Mouse (Mus musculus) heart, postnatal 0 days (tissue): ENCODE measurements around the gene Atp10a. TPM values are rescaled to one million over a fixed set of nuclear protein-coding genes. Genes with fewer than 3 reads are reported as not detected.

Experiments
- ATAC-seq: fragments of 200-750 bp; cut with Nextera tagmentation; 2 replicates; pipeline ENCODE4 v1.8.0; 2017; ENCODE audit warnings: low read depth, moderate number of reproducible peaks, moderate library complexity; ENCODE audit not compliant: insufficient read depth
- DNase-seq: peaks from one replicate; pipeline ENCODE4 v3.0.0-alpha.2; 2016; ENCODE audit warnings: low spot score
- H3K27ac ChIP-seq: fragments of 300-500 bp; sonication (generic); 2 replicates; pipeline ENCODE4 v1.5.1; 2014; ENCODE audit warnings: low read depth, mild to moderate bottlenecking
- H3K27me3 ChIP-seq: fragments of 300-500 bp; sonication (generic); 2 replicates; pipeline ENCODE4 v1.6.1; 2014; ENCODE audit warnings: low read length, mixed read lengths; ENCODE audit not compliant: control insufficient read depth, insufficient read depth
- H3K36me3 ChIP-seq: fragments of 300-500 bp; sonication (generic); replicated peaks from 2 replicates; pipeline ENCODE4 v1.6.1; 2014; ENCODE audit warnings: low read length, mixed read lengths; ENCODE audit not compliant: control insufficient read depth, insufficient read depth
- H3K4me1 ChIP-seq: fragments of 300-500 bp; sonication (generic); 2 replicates; pipeline ENCODE4 v1.6.1; 2014; ENCODE audit warnings: antibody characterized with exemption; ENCODE audit not compliant: control insufficient read depth, insufficient read depth
- H3K4me2 ChIP-seq: fragments of 300-500 bp; sonication (generic); 2 replicates; pipeline ENCODE4 v1.6.1; 2014; ENCODE audit warnings: low read depth, mild to moderate bottlenecking, low read length, moderate library complexity
- H3K4me3 ChIP-seq: fragments of 300-500 bp; sonication (generic); 2 replicates; pipeline ENCODE4 v1.5.1; 2014; ENCODE audit warnings: low read depth, low read length
- H3K9ac ChIP-seq: fragments of 300-500 bp; sonication (generic); replicated peaks from 2 replicates; pipeline ENCODE4 v1.6.1; 2014; ENCODE audit warnings: low read depth, low read length, mixed read lengths
- H3K9me3 ChIP-seq: fragments of 300-500 bp; sonication (generic); replicated peaks from 2 replicates; pipeline ENCODE4 v1.6.1; 2016; ENCODE audit warnings: low read length; ENCODE audit not compliant: control insufficient read depth
- CTCF ChIP-seq: IDR thresholded peaks from 2 replicates; pipeline ENCODE4 v1.5.1; 2016; ENCODE audit warnings: antibody characterized with exemption, control low read depth, low read depth
- EP300 ChIP-seq: IDR thresholded peaks from 2 replicates; pipeline ENCODE4 v1.6.1; 2016; ENCODE audit warnings: antibody characterized with exemption, low read depth
- WGBS: fragments of 180-500 bp; shearing (Covaris S2); extraction: QIAGEN DNeasy Blood & Tissue Kit; methylation state at CpG from one replicate; pipeline ENCODE4 v1.1.7; 2014; 5-methylcytosine and 5-hydroxymethylcytosine counted together
- polyA plus RNA-seq: library from polyadenylated mRNA; unstranded; fragments of >200 nt; fragmentation: Nextera tagmentation; extraction: Ambion mirVana; gene quantifications from 2 replicates; pipeline ENCODE4 v1.2.1, GENCODE M21; 2015
- total RNA-seq: library from RNA; depleted of rRNA; stranded (reverse); fragments of >200 nt; gene quantifications from 2 replicates; pipeline ENCODE4 v1.2.3, GENCODE M21; 2014; ENCODE audit warnings: low replicate concordance

Gene Atp10a
- total and polyA plus RNA-seq, 2 experiments from 2014 or later, result 0.41 to 3.1 TPM

- Histone ChIP-seq H3K36me3 (no peaks in the 10 kb centered on the region), H3K4me2 (no peak overlapping the region), H3K9ac (no peak overlapping the region), H3K9me3 (no peaks in the 10 kb centered on the region), H3K4me1 (peaks cover 15% of the 10 kb centered on the region; the same call in 1 of the 2 replicates), H3K27me3 (no peaks in the 10 kb centered on the region), H3K4me3 (no peak overlapping the region), H3K27ac (no peak overlapping the region)
- DNase-seq (no peak), ATAC-seq (no peak)
- TF ChIP-seq EP300 (no peak), CTCF (no peak)
- 74% methylated on average over 1 of the region's 1 CpGs for WGBS
These were observed 66.3 kb downstream of the Atp10a start for GRCm38 (mm10) chr7:58722250-58722649.

DNA sequence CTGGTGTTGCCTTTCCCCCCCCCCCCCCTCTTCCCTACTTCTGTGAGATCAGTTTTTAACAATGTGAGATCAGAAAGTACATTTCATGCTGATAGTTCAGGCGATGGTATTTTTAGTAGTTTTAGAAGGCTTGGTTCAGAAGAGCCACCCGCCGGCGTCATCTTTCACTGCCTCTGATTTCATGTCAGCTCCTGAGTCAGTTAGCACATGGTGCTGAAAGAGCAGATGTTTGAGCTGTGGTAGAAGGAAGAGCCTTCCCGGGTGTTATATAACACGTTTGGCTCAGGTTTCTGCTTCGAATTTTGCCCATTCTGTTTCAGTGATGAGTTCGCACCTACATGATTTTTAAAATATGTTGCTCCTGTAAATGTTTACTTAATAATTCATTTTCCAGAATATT lies 74.2 kb downstream of the Atp10a start:
- Histone ChIP-seq H3K4me2 (no peak overlapping the region), H3K9me3 (no peaks in the 10 kb centered on the region), H3K9ac (no peak overlapping the region), H3K27ac (no peak overlapping the region; the same call in 1 of the 2 replicates), H3K27me3 (no peaks in the 10 kb centered on the region), H3K4me3 (no peak overlapping the region), H3K4me1 (peaks cover 21% of the 10 kb centered on the region), H3K36me3 (no peaks in the 10 kb centered on the region)
- DNase-seq (no peak), ATAC-seq (no peak)
- TF ChIP-seq EP300 (no peak), CTCF (no peak)
- WGBS, result 22% methylated on average over 8 of the region's 8 CpGs

- Histone ChIP-seq H3K4me1 (peaks cover 21% of the 10 kb centered on the region), H3K27me3 (no peaks in the 10 kb centered on the region), H3K36me3 (no peaks in the 10 kb centered on the region), H3K4me3 (no peak overlapping the region), H3K27ac (no peak overlapping the region), H3K9me3 (no peaks in the 10 kb centered on the region), H3K4me2 (no peak overlapping the region), H3K9ac (no peak overlapping the region)
- no peak for TF ChIP-seq CTCF
- no peak for TF ChIP-seq EP300
- DNase-seq, result no peak
- no peak for ATAC-seq
- WGBS, result 57% methylated on average over 1 of the region's 1 CpGs
These were observed 74.9 kb downstream of the Atp10a start for GRCm38 (mm10) chr7:58730831-58731230.

DNA sequence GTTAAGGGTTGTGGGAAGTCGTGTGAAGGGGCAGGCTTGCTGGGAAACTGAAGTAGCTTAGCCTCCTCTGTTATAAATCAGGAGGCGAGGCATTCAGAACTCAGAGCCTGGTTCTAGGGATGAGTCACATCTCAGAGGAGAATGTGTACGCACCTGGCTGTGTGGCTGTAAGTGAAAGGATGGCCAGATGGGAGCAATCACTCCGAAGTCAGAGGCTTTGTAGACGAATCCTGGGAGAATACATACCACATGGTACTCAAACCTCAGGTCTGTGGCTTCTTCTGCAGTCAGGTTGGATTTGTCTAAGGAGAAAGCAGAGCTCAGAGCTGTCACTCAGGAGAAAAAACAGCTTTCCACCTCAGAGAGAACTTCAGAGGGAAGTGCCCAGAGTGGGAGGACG lies 76.4 kb downstream of the Atp10a start:
- ATAC-seq, result no peak
- H3K9me3 ChIP-seq, result no peaks in the 10 kb centered on the region
- H3K27me3 ChIP-seq, result no peaks in the 10 kb centered on the region
- 71% methylated on average over 6 of the region's 6 CpGs for WGBS
- no peaks in the 10 kb centered on the region for H3K36me3 ChIP-seq
- H3K27ac ChIP-seq, result no peak overlapping the region; the same call in 1 of the 2 replicates
- H3K4me3 ChIP-seq, result no peak overlapping the region
- TF ChIP-seq CTCF (no peak), EP300 (no peak)
- no peak overlapping the region for H3K4me2 ChIP-seq
- no peak overlapping the region for H3K9ac ChIP-seq
- peaks cover 16% of the 10 kb centered on the region for H3K4me1 ChIP-seq
- no peak for DNase-seq

GRCm38 (mm10) chr7:58733490-58733901 lies 77.5 kb downstream of the Atp10a start:
- H3K9ac ChIP-seq, result no peak overlapping the region
- DNase-seq, result no peak
- H3K36me3 ChIP-seq, result no peaks in the 10 kb centered on the region
- WGBS, result 42% methylated on average over 6 of the region's 6 CpGs
- H3K27ac ChIP-seq, result no peak overlapping the region
- H3K9me3 ChIP-seq, result no peaks in the 10 kb centered on the region
- no peak overlapping the region for H3K4me2 ChIP-seq
- no peaks in the 10 kb centered on the region for H3K27me3 ChIP-seq
- no peak overlapping the region for H3K4me3 ChIP-seq
- ATAC-seq, result no peak
- TF ChIP-seq EP300, result no peak
- TF ChIP-seq CTCF, result no peak
- peaks cover 16% of the 10 kb centered on the region for H3K4me1 ChIP-seq

DNA sequence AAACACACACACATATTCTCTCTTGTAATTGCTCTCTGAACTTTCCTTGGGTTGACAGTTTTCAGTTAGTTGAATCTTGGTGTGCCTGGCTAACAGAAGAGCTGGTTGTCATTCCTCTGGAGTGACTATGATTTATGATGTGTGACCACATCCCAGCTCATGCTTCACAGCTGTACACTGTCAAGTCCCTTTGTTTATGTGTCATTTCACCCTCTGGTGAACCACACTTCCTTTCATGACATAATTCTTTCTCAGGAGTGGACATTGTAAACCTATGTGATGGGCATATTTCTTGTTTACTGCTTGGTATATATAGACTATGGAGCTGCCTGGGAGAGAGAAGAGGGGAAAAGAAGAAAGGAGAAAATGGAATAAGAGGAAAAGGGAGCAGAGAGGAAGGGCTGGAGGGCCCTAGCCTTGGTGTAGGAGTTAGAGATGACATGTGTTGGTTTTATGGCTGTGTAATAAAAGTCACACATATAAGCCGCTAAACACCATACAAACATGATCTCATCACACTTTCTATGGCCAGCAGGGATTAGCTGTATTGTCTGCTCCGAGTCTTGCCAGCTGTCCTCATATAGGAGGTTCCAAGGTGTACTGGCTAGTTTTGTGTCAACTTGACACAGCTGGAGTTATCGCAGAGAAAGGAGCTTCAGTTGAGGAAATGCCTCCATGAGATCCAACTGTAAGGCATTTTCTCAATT lies 81.0 kb downstream of the Atp10a start:
- 78% methylated on average over 3 of the region's 3 CpGs for WGBS
- H3K4me3 ChIP-seq, result no peak overlapping the region
- no peak overlapping the region for H3K4me2 ChIP-seq
- H3K27ac ChIP-seq, result no peak overlapping the region
- H3K9ac ChIP-seq, result no peak overlapping the region
- H3K27me3 ChIP-seq, result no peaks in the 10 kb centered on the region
- ATAC-seq, result no peak
- H3K4me1 ChIP-seq, result no peaks in the 10 kb centered on the region
- H3K9me3 ChIP-seq, result no peaks in the 10 kb centered on the region
- H3K36me3 ChIP-seq, result no peaks in the 10 kb centered on the region
- DNase-seq, result no peak
- TF ChIP-seq EP300, result no peak
- TF ChIP-seq CTCF, result no peak
